Mouse (Mus musculus): ENCODE measurements around the gene Sprr3. TPM values are rescaled to one million over a fixed set of nuclear protein-coding genes. Genes with fewer than 3 reads are reported as not detected.
A peak's percentile ranks its signal among the peaks of the same experiment; 100 is the strongest.
"Not testable (repeated sequence)": the region's sequence is repeated elsewhere in the genome, so short reads cannot be mapped to it uniquely, and the experiment has no call there.

Sprr3 gene
- polyA plus RNA-seq (2015; fragmentation: Nextera tagmentation; extraction: Ambion mirVana): 0.18 TPM in 1 of 2 replicates, not detected in the other

- H3K27me3 ChIP-seq: no peaks in the 10 kb centered on the region
- no peak within 1 kb of the TSS for H3K4me2 ChIP-seq
- H3K9me3 ChIP-seq (replicated peaks): no peaks in the 10 kb centered on the region
- H3K4me3 ChIP-seq (replicated peaks): no peak within 1 kb of the TSS
- H3K4me1 ChIP-seq: no peaks in the 10 kb centered on the region
- H3K27ac ChIP-seq: no peak within 1 kb of the TSS
- WGBS: 51% methylated on average over 2 of the region's 2 CpGs
- H3K9ac ChIP-seq: no peak within 1 kb of the TSS
- no peaks in the 10 kb centered on the region for H3K36me3 ChIP-seq
- ATAC-seq (replicated peaks; ENCODE audit: low FRiP score): no peak
Observed at GRCm38 (mm10) chr3:92458620-92459019, at the start of gene Sprr3. Sprr3 (minus strand) TSS chr3:92458720.

DNA sequence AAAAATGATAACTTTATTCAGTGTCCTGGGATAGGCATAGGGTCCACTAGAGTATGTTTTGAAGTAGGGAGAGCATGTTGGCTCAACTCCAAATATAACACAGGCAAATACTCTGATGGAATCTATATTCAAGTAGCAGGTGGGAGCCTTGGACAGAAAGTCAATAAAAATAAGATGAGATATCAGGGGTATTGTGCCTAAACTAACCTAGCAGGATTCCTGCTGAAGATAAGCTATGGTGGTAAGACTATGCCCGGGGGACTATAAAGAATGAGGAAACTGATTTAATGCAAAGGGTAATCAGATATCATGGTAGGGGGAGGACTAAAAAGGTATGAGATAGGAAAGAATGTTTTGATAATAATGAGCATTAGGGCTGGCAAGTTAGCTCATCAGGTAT is 49.7 kb upstream of the Sprr3 start:
- Histone ChIP-seq H3K4me3 (replicated peaks) (no peak overlapping the region), H3K27ac (no peak overlapping the region), H3K9ac (no peak overlapping the region), H3K4me1 (no peaks in the 10 kb centered on the region), H3K4me2 (no peak overlapping the region), H3K27me3 (no peaks in the 10 kb centered on the region), H3K9me3 (replicated peaks) (no peaks in the 10 kb centered on the region), H3K36me3 (no peaks in the 10 kb centered on the region)
- 76% methylated on average over 1 of the region's 1 CpGs for WGBS
- ATAC-seq (replicated peaks; ENCODE audit: low FRiP score): no peak

GRCm38 (mm10) chr3:92503528-92503927 is 45.0 kb upstream of the Sprr3 start:
- H3K4me3 ChIP-seq (replicated peaks): no peak overlapping the region
- H3K4me2 ChIP-seq: no peak overlapping the region
- H3K27ac ChIP-seq: no peak overlapping the region
- H3K9ac ChIP-seq: no peak overlapping the region
- H3K27me3 ChIP-seq: no peaks in the 10 kb centered on the region
- H3K9me3 ChIP-seq (replicated peaks): no peaks in the 10 kb centered on the region
- H3K4me1 ChIP-seq: no peaks in the 10 kb centered on the region
- no peak for ATAC-seq (replicated peaks; ENCODE audit: low FRiP score)
- no peaks in the 10 kb centered on the region for H3K36me3 ChIP-seq

GRCm38 (mm10) chr3:92500393-92500792 is 41.9 kb upstream of the Sprr3 start, which contains the start of gene Sprr4:
Sprr4 (minus strand) TSS chr3:92500493.
- H3K27me3 ChIP-seq: no peaks in the 10 kb centered on the region
- no peaks in the 10 kb centered on the region for H3K36me3 ChIP-seq
- H3K9ac ChIP-seq: no peak within 1 kb of the TSS
- no peak within 1 kb of the TSS for H3K27ac ChIP-seq
- no peaks in the 10 kb centered on the region for H3K4me1 ChIP-seq
- no peaks in the 10 kb centered on the region for H3K9me3 ChIP-seq (replicated peaks)
- H3K4me2 ChIP-seq: no peak within 1 kb of the TSS
- no peak within 1 kb of the TSS for H3K4me3 ChIP-seq (replicated peaks)
- 91% methylated on average over 1 of the region's 1 CpGs for WGBS
- ATAC-seq (replicated peaks; ENCODE audit: low FRiP score): no peak

- not testable (repeated sequence) for ATAC-seq (replicated peaks; ENCODE audit: low FRiP score)
Observed at GRCm38 (mm10) chr3:92490262-92490661, 31.7 kb upstream of the Sprr3 start.

DNA sequence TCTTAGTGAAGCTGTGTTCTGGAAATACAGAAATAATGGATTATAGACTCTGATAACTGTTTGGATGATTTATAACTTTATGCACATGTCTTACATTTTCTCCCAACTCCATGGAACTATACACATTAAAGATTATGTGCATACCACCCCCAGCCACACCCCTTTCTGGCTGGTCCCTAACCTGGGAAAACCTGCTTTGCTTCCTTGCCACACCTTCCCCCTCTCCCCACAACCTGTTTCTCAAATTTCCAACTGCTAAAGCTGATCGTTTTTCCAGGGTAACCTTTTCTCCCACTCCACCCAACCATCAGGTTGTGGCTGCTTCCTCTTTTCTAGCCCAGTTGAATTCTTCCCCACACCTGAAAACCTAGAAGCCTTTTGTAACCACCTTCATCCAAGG is 27.8 kb upstream of the Sprr3 start:
- H3K27me3 ChIP-seq: no peaks in the 10 kb centered on the region
- ATAC-seq (replicated peaks; ENCODE audit: low FRiP score): 0 out of 2 replicates have a peak, but pooled peaks have one; percentile 46
- H3K9me3 ChIP-seq (replicated peaks): no peaks in the 10 kb centered on the region
- no peaks in the 10 kb centered on the region for H3K4me1 ChIP-seq
- 26% methylated on average over 1 of the region's 1 CpGs for WGBS
- no peak overlapping the region for H3K9ac ChIP-seq
- peak overlapping the region; percentile 45; the same call in 1 of the 2 replicates for H3K27ac ChIP-seq
- H3K36me3 ChIP-seq: no peaks in the 10 kb centered on the region
- H3K4me2 ChIP-seq: no peak overlapping the region
- H3K4me3 ChIP-seq (replicated peaks): no peak overlapping the region

More at GRCm38 (mm10) chr3:92490262-92490661, 31.7 kb upstream of the Sprr3 start:
- not testable (repeated sequence) for H3K4me2 ChIP-seq; H3K27ac ChIP-seq; H3K4me1 ChIP-seq; H3K9me3 ChIP-seq (replicated peaks); H3K27me3 ChIP-seq; H3K36me3 ChIP-seq; H3K9ac ChIP-seq; H3K4me3 ChIP-seq (replicated peaks)

- no peak within 1 kb of the TSS for H3K4me2 ChIP-seq
- H3K36me3 ChIP-seq: no peaks in the 10 kb centered on the region
- no peaks in the 10 kb centered on the region for H3K9me3 ChIP-seq (replicated peaks)
- no peak within 1 kb of the TSS for H3K4me3 ChIP-seq (replicated peaks)
- no peaks in the 10 kb centered on the region for H3K27me3 ChIP-seq
- H3K27ac ChIP-seq: peak within 1 kb of the TSS; percentile 45; the same call in 1 of the 2 replicates
- H3K9ac ChIP-seq: no peak within 1 kb of the TSS
- ATAC-seq (replicated peaks; ENCODE audit: low FRiP score): no peak
- no peaks in the 10 kb centered on the region for H3K4me1 ChIP-seq
Observed at GRCm38 (mm10) chr3:92485863-92486262, 27.3 kb upstream of the Sprr3 start, which contains the start of gene Sprr1a. Sprr1a (minus strand) TSS chr3:92485895.

GRCm38 (mm10) chr3:92481249-92481648 is 22.7 kb upstream of the Sprr3 start:
- H3K4me2 ChIP-seq; H3K4me1 ChIP-seq; H3K27ac ChIP-seq; H3K36me3 ChIP-seq; H3K4me3 ChIP-seq (replicated peaks); ATAC-seq (replicated peaks; ENCODE audit: low FRiP score); H3K27me3 ChIP-seq; H3K9me3 ChIP-seq (replicated peaks); H3K9ac ChIP-seq: not testable (repeated sequence)

- ATAC-seq (replicated peaks; ENCODE audit: low FRiP score): no peak
- Histone ChIP-seq H3K4me3 (replicated peaks) (no peak overlapping the region), H3K36me3 (no peaks in the 10 kb centered on the region), H3K27me3 (no peaks in the 10 kb centered on the region), H3K9me3 (replicated peaks) (no peaks in the 10 kb centered on the region), H3K4me2 (no peak overlapping the region), H3K4me1 (no peaks in the 10 kb centered on the region), H3K27ac (no peak overlapping the region), H3K9ac (no peak overlapping the region)
- 84% methylated on average over 2 of the region's 2 CpGs for WGBS
Observed at GRCm38 (mm10) chr3:92470111-92470510, 11.6 kb upstream of the Sprr3 start.

DNA sequence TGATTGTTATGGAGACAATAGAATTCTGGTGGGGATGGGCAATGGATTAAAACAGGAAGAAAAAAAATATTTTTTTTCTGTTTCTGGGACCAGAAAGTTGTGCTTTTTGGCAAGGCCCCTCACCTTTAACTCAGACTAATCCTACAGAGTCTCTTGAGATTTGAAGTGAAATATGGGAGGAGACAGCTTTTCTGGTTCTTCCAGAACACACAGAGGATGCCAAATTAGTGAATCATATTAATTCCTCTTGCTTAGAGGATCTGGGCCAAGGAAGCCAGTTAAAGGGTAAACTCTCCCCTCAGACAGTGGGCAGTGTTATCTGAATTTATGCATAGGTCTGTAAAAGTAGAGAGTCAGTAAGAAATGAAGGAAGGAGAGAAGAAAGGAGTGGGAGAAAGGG is 8.9 kb upstream of the Sprr3 start:
- H3K4me2 ChIP-seq: no peak overlapping the region
- H3K27me3 ChIP-seq: no peaks in the 10 kb centered on the region
- ATAC-seq (replicated peaks; ENCODE audit: low FRiP score): no peak
- H3K4me3 ChIP-seq (replicated peaks): no peak overlapping the region
- H3K9ac ChIP-seq: no peak overlapping the region
- no peak overlapping the region for H3K27ac ChIP-seq
- no peaks in the 10 kb centered on the region for H3K36me3 ChIP-seq
- no peaks in the 10 kb centered on the region for H3K9me3 ChIP-seq (replicated peaks)
- no peaks in the 10 kb centered on the region for H3K4me1 ChIP-seq

- Histone ChIP-seq H3K27ac (no peak overlapping the region), H3K4me1 (no peaks in the 10 kb centered on the region), H3K27me3 (no peaks in the 10 kb centered on the region), H3K9ac (no peak overlapping the region), H3K9me3 (replicated peaks) (no peaks in the 10 kb centered on the region), H3K36me3 (no peaks in the 10 kb centered on the region), H3K4me3 (replicated peaks) (no peak overlapping the region), H3K4me2 (no peak overlapping the region)
- no peak for ATAC-seq (replicated peaks; ENCODE audit: low FRiP score)
- 78% methylated on average over 1 of the region's 1 CpGs for WGBS
Observed at GRCm38 (mm10) chr3:92466576-92466975, 8.1 kb upstream of the Sprr3 start.

DNA sequence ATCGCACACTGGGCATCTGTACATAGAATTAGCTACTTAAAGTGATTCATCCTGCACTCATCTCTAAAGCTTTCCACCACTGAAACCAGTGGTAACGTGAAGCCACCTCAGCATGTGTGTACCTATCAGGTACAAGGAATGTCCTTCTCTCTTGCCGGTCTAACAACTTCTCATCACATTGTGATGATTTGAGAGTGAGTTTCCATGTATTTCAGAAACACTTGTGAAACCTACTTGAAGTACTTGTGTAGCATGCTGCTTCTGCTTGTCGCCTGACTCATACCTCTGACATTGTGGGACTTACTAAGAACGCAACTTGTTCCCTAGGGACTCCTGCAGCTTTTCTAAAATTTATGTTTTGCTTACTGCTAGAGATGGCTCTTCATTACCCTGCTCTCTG is 3.4 kb downstream of the Sprr3 start:
- Histone ChIP-seq H3K36me3 (no peaks in the 10 kb centered on the region), H3K4me1 (no peaks in the 10 kb centered on the region), H3K27me3 (no peaks in the 10 kb centered on the region), H3K4me3 (replicated peaks) (no peak overlapping the region), H3K9ac (no peak overlapping the region), H3K9me3 (replicated peaks) (no peaks in the 10 kb centered on the region), H3K4me2 (no peak overlapping the region), H3K27ac (no peak overlapping the region)
- WGBS: 84% methylated on average over 5 of the region's 5 CpGs
- ATAC-seq (replicated peaks; ENCODE audit: low FRiP score): no peak

DNA sequence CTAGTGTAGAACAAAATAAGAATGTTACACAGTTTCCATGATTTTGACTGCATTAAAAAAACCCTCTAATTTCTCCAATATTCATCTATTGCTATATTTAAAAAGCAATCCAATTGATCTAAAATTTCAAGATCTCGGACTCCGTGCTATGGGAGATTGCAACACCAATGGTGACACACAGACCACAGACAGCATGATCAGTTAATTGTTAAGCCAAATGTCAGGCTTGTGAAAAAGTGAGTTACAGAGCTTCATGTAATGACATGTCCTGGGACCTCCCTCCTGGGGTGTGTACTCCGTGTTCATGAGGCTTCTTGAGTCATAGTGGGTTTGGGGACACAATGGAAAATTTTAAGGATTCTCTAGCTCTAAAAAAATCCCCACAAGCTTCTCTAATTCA is 18.3 kb downstream of the Sprr3 start:
- H3K9ac ChIP-seq: no peak overlapping the region
- WGBS: 87% methylated on average over 3 of the region's 3 CpGs
- ATAC-seq (replicated peaks; ENCODE audit: low FRiP score): no peak

More for the DNA sequence above, 18.3 kb downstream of the Sprr3 start:
- H3K4me3 ChIP-seq (replicated peaks): no peak overlapping the region
- no peaks in the 10 kb centered on the region for H3K4me1 ChIP-seq
- no peak overlapping the region for H3K4me2 ChIP-seq
- no peak overlapping the region for H3K27ac ChIP-seq
- no peaks in the 10 kb centered on the region for H3K27me3 ChIP-seq
- H3K9me3 ChIP-seq (replicated peaks): no peaks in the 10 kb centered on the region
- no peaks in the 10 kb centered on the region for H3K36me3 ChIP-seq

Data from kidney, embryonic 15.5 days (tissue).